Mouse (Mus musculus): ENCODE results near the gene Aacs.

GRCm38 (mm10) chr5:125533225-125533900, 57.7 kb downstream of the Aacs start:
- TF ChIP-seq TAL1 (IDR thresholded peaks at IDR 0.05; ENCODE audit: low read length): no peak
- no peak for TF ChIP-seq GATA1 (IDR thresholded peaks at IDR 0.05; ENCODE audit: low read length)
